Mouse (Mus musculus) testis, adult 2 months (tissue): ENCODE measurements around the gene Rgs6. TPM values are rescaled to one million over a fixed set of nuclear protein-coding genes. Genes with fewer than 3 reads are reported as not detected.

Experiments
- H3K27ac ChIP-seq: fragments of 200-500 bp; 2 replicates; pipeline ENCODE4 v1.5.1; 2012; ENCODE audit warnings: low read depth, low read length; ENCODE audit not compliant: control insufficient read depth, insufficient read depth
- H3K27me3 ChIP-seq: fragments of 200-500 bp; 2 replicates; pipeline ENCODE4 v1.6.1; 2012; ENCODE audit warnings: mild to moderate bottlenecking, low read length, moderate library complexity; ENCODE audit not compliant: control insufficient read depth, insufficient read depth
- H3K36me3 ChIP-seq: fragments of 200-500 bp; 2 replicates; pipeline ENCODE4 v1.6.1; 2012; ENCODE audit warnings: mild to moderate bottlenecking, low read length; ENCODE audit not compliant: control insufficient read depth, insufficient read depth
- H3K4me1 ChIP-seq: fragments of 200-500 bp; 2 replicates; pipeline ENCODE4 v1.6.1; 2012; ENCODE audit warnings: low read length; ENCODE audit not compliant: control insufficient read depth, insufficient read depth
- H3K4me3 ChIP-seq: fragments of 200-500 bp; 2 replicates; pipeline ENCODE4 v1.5.1; 2012; ENCODE audit warnings: low read depth, mild to moderate bottlenecking, low read length, moderate library complexity, mixed read lengths; ENCODE audit not compliant: control insufficient read depth
- CTCF ChIP-seq: fragments of 200-500 bp; IDR thresholded peaks from 2 replicates; pipeline ENCODE4 v1.5.1; 2012; ENCODE audit warnings: low read depth, mild to moderate bottlenecking, inconsistent platforms, low read length, moderate library complexity; ENCODE audit not compliant: control insufficient read depth, insufficient read depth, insufficient replicate concordance
- POLR2A ChIP-seq: fragments of 200-500 bp; IDR thresholded peaks from 2 replicates; pipeline ENCODE4 v1.6.1; 2012; ENCODE audit warnings: low read depth, mild to moderate bottlenecking, inconsistent platforms, low read length, moderate library complexity; ENCODE audit not compliant: control insufficient read depth
- polyA plus RNA-seq: library from polyadenylated mRNA; depleted of rRNA; stranded (reverse); fragments of >200 nt; gene quantifications from 2 replicates; pipeline ENCODE4 v1.2.3, GENCODE M21; 2012

Gene Rgs6
- polyA plus RNA-seq, 1 experiment: 0.75 TPM

DNA sequence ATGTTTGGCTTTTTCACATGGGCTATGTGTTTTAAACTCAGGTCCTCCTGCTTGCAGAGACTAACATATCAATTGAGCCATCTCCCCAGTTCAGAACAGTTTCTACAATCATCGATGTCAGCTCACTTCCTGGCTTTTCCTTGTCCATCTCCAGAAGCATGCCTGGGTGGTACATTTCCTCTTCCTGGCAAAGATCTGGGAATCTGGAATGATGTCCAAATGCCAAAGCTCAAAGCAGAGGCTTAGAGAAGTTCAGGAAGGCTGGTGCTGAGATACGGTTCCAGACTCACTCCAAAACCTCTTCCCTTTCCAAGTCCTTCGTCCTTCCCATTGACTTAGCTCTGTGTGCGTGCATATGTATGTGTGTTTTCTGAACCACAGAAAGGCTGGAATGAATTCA, 59.8 kb downstream of the Rgs6 start:
- no peak overlapping the region for H3K4me3 ChIP-seq
- TF ChIP-seq CTCF: no peak
- no peak for TF ChIP-seq POLR2A
- H3K27me3 ChIP-seq: no peaks in the 10 kb centered on the region
- H3K4me1 ChIP-seq: no peaks in the 10 kb centered on the region
- no peak overlapping the region for H3K27ac ChIP-seq
- H3K36me3 ChIP-seq: no peaks in the 10 kb centered on the region

GRCm38 (mm10) chr12:82649991-82650390, 61.9 kb downstream of the Rgs6 start:
- Histone ChIP-seq H3K4me3 (no peak overlapping the region), H3K36me3 (no peaks in the 10 kb centered on the region), H3K27me3 (no peaks in the 10 kb centered on the region), H3K27ac (no peak overlapping the region), H3K4me1 (no peaks in the 10 kb centered on the region)
- TF ChIP-seq CTCF: no peak
- no peak for TF ChIP-seq POLR2A

DNA sequence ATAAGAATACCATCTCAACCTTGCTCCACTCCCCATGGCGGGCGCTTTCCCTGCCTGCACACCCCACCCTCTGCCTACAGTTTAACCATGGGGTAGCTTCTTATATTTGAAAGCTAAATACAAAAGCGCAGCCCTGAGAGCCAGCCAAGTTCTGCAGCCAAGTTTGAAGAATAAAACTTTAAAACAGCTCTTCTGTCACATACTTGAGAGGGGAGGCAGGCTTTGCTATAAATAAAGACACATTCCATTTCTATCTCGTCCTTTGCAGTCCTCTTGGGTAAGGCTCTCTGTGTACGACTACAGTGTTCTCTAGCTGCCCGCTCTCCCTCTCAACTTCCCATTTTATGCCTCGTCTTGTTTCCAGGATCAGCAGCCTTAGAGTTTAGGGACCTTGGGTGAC, 76.5 kb downstream of the Rgs6 start:
- Histone ChIP-seq H3K4me1 (no peaks in the 10 kb centered on the region), H3K4me3 (no peak overlapping the region), H3K27ac (no peak overlapping the region), H3K27me3 (no peaks in the 10 kb centered on the region), H3K36me3 (no peaks in the 10 kb centered on the region)
- no peak for TF ChIP-seq CTCF

GRCm38 (mm10) chr12:82667441-82667840, 79.3 kb downstream of the Rgs6 start:
- Histone ChIP-seq H3K4me3 (no peak overlapping the region), H3K36me3 (no peaks in the 10 kb centered on the region)
- TF ChIP-seq POLR2A: no peak
- no peak for TF ChIP-seq CTCF

DNA sequence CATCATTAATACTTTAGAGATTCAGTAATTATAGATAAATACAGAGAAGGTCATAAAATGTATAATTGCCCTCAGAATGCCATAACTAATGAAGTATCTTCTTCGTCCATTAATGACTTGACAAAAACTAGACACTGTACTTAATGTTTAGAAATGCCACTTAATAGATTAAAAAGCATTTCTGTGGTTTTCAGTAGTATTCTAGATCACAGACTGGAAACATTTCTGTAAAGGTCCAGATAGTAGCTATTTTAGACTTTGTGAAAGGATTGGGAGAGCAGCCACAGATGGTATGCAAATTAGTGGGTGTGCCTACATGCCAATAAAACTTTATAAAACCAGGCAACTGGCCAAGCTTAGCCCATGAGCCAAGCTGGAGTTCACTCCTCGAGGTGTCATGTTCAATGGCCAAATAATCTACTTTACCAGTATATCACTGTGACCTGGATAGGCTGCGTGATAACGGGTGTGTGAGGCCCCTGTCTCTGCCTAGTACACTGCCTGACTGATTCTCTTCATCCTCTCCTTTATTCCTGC, 82.2 kb downstream of the Rgs6 start:
- Histone ChIP-seq H3K27me3 (no peaks in the 10 kb centered on the region), H3K4me3 (no peak overlapping the region), H3K27ac (no peak overlapping the region), H3K36me3 (no peaks in the 10 kb centered on the region), H3K4me1 (peaks cover 3% of the 10 kb centered on the region)
- no peak for TF ChIP-seq CTCF
- TF ChIP-seq POLR2A: no peak

More at GRCm38 (mm10) chr12:82667441-82667840, 79.3 kb downstream of the Rgs6 start:
- Histone ChIP-seq H3K27ac (no peak overlapping the region), H3K4me1 (no peaks in the 10 kb centered on the region), H3K27me3 (no peaks in the 10 kb centered on the region)

- H3K27ac ChIP-seq: no peak overlapping the region
- H3K27me3 ChIP-seq: no peaks in the 10 kb centered on the region
- H3K36me3 ChIP-seq: no peaks in the 10 kb centered on the region
- no peak overlapping the region for H3K4me3 ChIP-seq
- peaks cover 3% of the 10 kb centered on the region for H3K4me1 ChIP-seq
- TF ChIP-seq POLR2A (no peak), CTCF (no peak)
Observed at GRCm38 (mm10) chr12:82671591-82671990, 83.5 kb downstream of the Rgs6 start.

DNA sequence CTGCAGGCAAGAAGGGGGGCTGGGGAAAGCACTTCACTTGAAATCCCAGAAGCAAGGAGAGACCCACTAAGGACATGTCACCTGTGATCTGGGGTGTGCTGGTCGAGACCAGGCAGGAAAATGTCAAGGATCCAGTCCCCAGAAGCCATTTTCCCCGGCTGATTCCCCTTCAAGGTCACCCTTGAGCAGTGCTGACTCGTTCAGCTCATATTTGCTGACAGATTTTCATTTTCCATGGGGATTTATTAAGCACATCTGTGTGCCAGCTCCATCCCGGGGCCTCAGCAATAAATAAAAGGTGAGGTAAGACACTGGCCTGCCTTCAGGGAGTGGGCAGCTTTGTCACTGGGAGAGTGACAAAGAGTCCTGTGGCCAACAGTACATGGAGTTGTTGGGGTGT, 87.0 kb downstream of the Rgs6 start:
- TF ChIP-seq POLR2A (no peak), CTCF (no peak)
- no peaks in the 10 kb centered on the region for H3K36me3 ChIP-seq
- H3K27ac ChIP-seq: no peak overlapping the region
- H3K4me3 ChIP-seq: no peak overlapping the region
- H3K27me3 ChIP-seq: no peaks in the 10 kb centered on the region
- H3K4me1 ChIP-seq: peaks cover 3% of the 10 kb centered on the region

GRCm38 (mm10) chr12:82687015-82687414, 98.9 kb downstream of the Rgs6 start:
- no peak overlapping the region for H3K4me3 ChIP-seq
- H3K27me3 ChIP-seq: no peaks in the 10 kb centered on the region
- no peak overlapping the region for H3K27ac ChIP-seq
- TF ChIP-seq CTCF (no peak), POLR2A (no peak)
- no peaks in the 10 kb centered on the region for H3K4me1 ChIP-seq
- H3K36me3 ChIP-seq: no peaks in the 10 kb centered on the region
